Mouse (Mus musculus) lung, postnatal 0 days (tissue): ENCODE results near the gene Gm1110.

Experiments used
- CTCF ChIP-seq: IDR thresholded peaks from 2 replicates; pipeline ENCODE4 v1.5.1; 2016; ENCODE audit warnings: antibody characterized with exemption, mild to moderate bottlenecking
- EP300 ChIP-seq: IDR thresholded peaks from 2 replicates; pipeline ENCODE4 v1.6.1; 2016; ENCODE audit warnings: antibody characterized with exemption, mild to moderate bottlenecking, control low read depth

GRCm38 (mm10) chr9:26911251-26911650 is 11.7 kb downstream of the Gm1110 start:
- TF ChIP-seq CTCF (no peak), EP300 (no peak)
